Mouse (Mus musculus): ENCODE measurements around the gene Ubxn10.

Ubxn10 gene

GRCm38 (mm10) chr4:138737031-138737430, at the start of gene Ubxn10:
Gene Ubxn10, minus strand, starts transcription at chr4:138737167.
- DNase-seq, result no peak

- DNase-seq, result no peak
These were observed 49.2 kb upstream of the Ubxn10 start for GRCm38 (mm10) chr4:138786141-138786540.

- no peak for DNase-seq
These were observed 48.8 kb upstream of the Ubxn10 start for GRCm38 (mm10) chr4:138785721-138786120.

- DNase-seq, result no peak
These were observed 45.1 kb upstream of the Ubxn10 start for GRCm38 (mm10) chr4:138782098-138782497.

- DNase-seq, result no peak
These were observed 43.3 kb upstream of the Ubxn10 start for GRCm38 (mm10) chr4:138780300-138780699.

- no peak for DNase-seq
These were observed 40.7 kb upstream of the Ubxn10 start for GRCm38 (mm10) chr4:138777417-138778407.

- no peak for DNase-seq
These were observed 38.5 kb upstream of the Ubxn10 start, which contains the start of gene Pla2g2d for GRCm38 (mm10) chr4:138775435-138775834. Gene Pla2g2d, plus strand, starts transcription at chr4:138775735.

- no peak for DNase-seq
These were observed 35.4 kb upstream of the Ubxn10 start for GRCm38 (mm10) chr4:138772386-138772785.

- DNase-seq, result no peak
These were observed 35.0 kb upstream of the Ubxn10 start for GRCm38 (mm10) chr4:138771970-138772369.

GRCm38 (mm10) chr4:138762266-138762665, 25.3 kb upstream of the Ubxn10 start:
- no peak for DNase-seq

GRCm38 (mm10) chr4:138757416-138757815, 20.4 kb upstream of the Ubxn10 start, which contains the start of gene Pla2g2f:
Gene Pla2g2f, minus strand, starts transcription at chr4:138757626.
- DNase-seq, result no peak

- DNase-seq, result no peak
These were observed 19.0 kb upstream of the Ubxn10 start for GRCm38 (mm10) chr4:138755983-138756382.

GRCm38 (mm10) chr4:138755439-138755838, 18.5 kb upstream of the Ubxn10 start:
- peak in 1 of 2 experiments; percentile 39 for DNase-seq

- DNase-seq, result no peak
These were observed 17.5 kb upstream of the Ubxn10 start for GRCm38 (mm10) chr4:138754432-138754831.

GRCm38 (mm10) chr4:138753608-138754007, 16.6 kb upstream of the Ubxn10 start:
- DNase-seq, result peak in 1 of 2 experiments; percentile 48

- DNase-seq, result no peak
These were observed 15.6 kb upstream of the Ubxn10 start for GRCm38 (mm10) chr4:138752603-138753002.

- peak; percentile 60 to 70 for DNase-seq
These were observed 11.6 kb upstream of the Ubxn10 start for GRCm38 (mm10) chr4:138748369-138749072.

GRCm38 (mm10) chr4:138747851-138748250, 10.9 kb upstream of the Ubxn10 start:
- DNase-seq, result no peak

- no peak for DNase-seq
These were observed 9.9 kb upstream of the Ubxn10 start for GRCm38 (mm10) chr4:138746866-138747265.

GRCm38 (mm10) chr4:138745884-138746283, 8.9 kb upstream of the Ubxn10 start:
- no peak for DNase-seq

- DNase-seq, result peak; percentile 37
These were observed 2.3 kb upstream of the Ubxn10 start for GRCm38 (mm10) chr4:138739136-138739851.

GRCm38 (mm10) chr4:138734863-138735262, 2.1 kb downstream of the Ubxn10 start:
- DNase-seq, result no peak

- no peak for DNase-seq
These were observed 2.9 kb downstream of the Ubxn10 start for GRCm38 (mm10) chr4:138734105-138734504.
